Mouse (Mus musculus) forebrain, embryonic 14.5 days (tissue): ENCODE results near the gene Fxyd3. TPM values are rescaled to one million over a fixed set of nuclear protein-coding genes. Genes with fewer than 3 reads are reported as not detected.
A peak's percentile ranks its signal among the peaks of the same experiment; 100 is the strongest.

Source experiments
- ATAC-seq: fragments of 200-750 bp; cut with Nextera tagmentation; 2 replicates; pipeline ENCODE4 v1.8.0; 2017; ENCODE audit warnings: mild to moderate bottlenecking, moderate library complexity
- DNase-seq: peaks from one replicate; pipeline ENCODE4 v3.0.0-alpha.2; 2015; ENCODE audit warnings: low spot score
- H3K27ac ChIP-seq: fragments of 300-500 bp; sonication (generic); 2 replicates; pipeline ENCODE4 v1.5.1; 2014; ENCODE audit warnings: low read depth, mild to moderate bottlenecking, control low read depth, low read length, moderate library complexity
- H3K27me3 ChIP-seq: fragments of 300-500 bp; sonication (generic); replicated peaks from 2 replicates; pipeline ENCODE4 v1.6.1; 2014; ENCODE audit warnings: low read length, control low read depth, mixed read lengths; ENCODE audit not compliant: control insufficient read depth, insufficient read depth
- H3K36me3 ChIP-seq: fragments of 300-500 bp; sonication (generic); 2 replicates; pipeline ENCODE4 v1.6.1; 2014; ENCODE audit warnings: low read length, control low read depth; ENCODE audit not compliant: control insufficient read depth, insufficient read depth
- H3K4me1 ChIP-seq: fragments of 300-500 bp; sonication (generic); 2 replicates; pipeline ENCODE4 v1.6.1; 2014; ENCODE audit warnings: antibody characterized with exemption, low read length, control low read depth; ENCODE audit not compliant: control insufficient read depth, insufficient read depth
- H3K4me2 ChIP-seq: fragments of 300-500 bp; sonication (generic); 2 replicates; pipeline ENCODE4 v1.6.1; 2014; ENCODE audit warnings: mild to moderate bottlenecking, control low read depth, low read length
- H3K4me3 ChIP-seq: fragments of 300-500 bp; sonication (generic); 2 replicates; pipeline ENCODE4 v1.5.1; 2014; ENCODE audit warnings: low read depth, low read length, control low read depth
- H3K9ac ChIP-seq: fragments of 300-500 bp; sonication (generic); 2 replicates; pipeline ENCODE4 v1.6.1; 2014; ENCODE audit warnings: mild to moderate bottlenecking, low read length, control low read depth, moderate library complexity
- H3K9me3 ChIP-seq: fragments of 300-500 bp; sonication (generic); replicated peaks from 2 replicates; pipeline ENCODE4 v1.6.1; 2016; ENCODE audit warnings: low read length, control low read depth, mixed read lengths; ENCODE audit not compliant: control insufficient read depth
- WGBS: fragments of 180-500 bp; shearing (Covaris S2); extraction: QIAGEN DNeasy Blood & Tissue Kit; methylation state at CpG from one replicate; pipeline ENCODE4 v1.1.7; 2014; 5-methylcytosine and 5-hydroxymethylcytosine counted together
- polyA plus RNA-seq: library from polyadenylated mRNA; unstranded; fragments of >200 nt; fragmentation: Nextera tagmentation; extraction: Ambion mirVana; gene quantifications from 2 replicates; pipeline ENCODE4 v1.2.1, GENCODE M21; 2014

Gene Fxyd3
- polyA plus RNA-seq, 1 experiment from 2014 or later: not detected

DNA sequence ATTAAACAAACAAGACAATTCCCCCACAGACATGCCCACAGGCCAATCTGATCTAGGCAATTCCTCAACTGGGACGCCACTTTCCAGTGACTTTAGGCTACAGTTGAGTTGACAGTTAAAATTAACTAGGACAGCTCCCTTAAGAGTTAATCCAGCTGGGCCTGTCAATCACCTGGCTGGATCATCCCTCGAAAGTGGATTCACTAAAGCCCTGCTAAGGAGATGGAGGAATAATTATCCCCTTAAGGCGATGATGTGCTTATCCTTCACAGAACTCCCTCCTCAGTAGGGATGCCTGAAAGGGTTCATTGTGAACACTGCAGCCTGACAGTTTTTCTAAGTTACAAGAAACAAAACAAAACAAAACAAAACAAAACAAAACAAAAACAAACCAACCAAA lies 4.1 kb upstream of the Fxyd3 start:
- no peaks in the 10 kb centered on the region for H3K36me3 ChIP-seq
- no peak overlapping the region for H3K4me3 ChIP-seq
- WGBS: 36% methylated on average over 3 of the region's 3 CpGs
- H3K9me3 ChIP-seq: no peaks in the 10 kb centered on the region
- no peak overlapping the region for H3K9ac ChIP-seq
- H3K27ac ChIP-seq: no peak overlapping the region
- no peaks in the 10 kb centered on the region for H3K27me3 ChIP-seq
- DNase-seq (no peak), ATAC-seq (no peak)
- H3K4me1 ChIP-seq: no peaks in the 10 kb centered on the region
- no peak overlapping the region for H3K4me2 ChIP-seq

DNA sequence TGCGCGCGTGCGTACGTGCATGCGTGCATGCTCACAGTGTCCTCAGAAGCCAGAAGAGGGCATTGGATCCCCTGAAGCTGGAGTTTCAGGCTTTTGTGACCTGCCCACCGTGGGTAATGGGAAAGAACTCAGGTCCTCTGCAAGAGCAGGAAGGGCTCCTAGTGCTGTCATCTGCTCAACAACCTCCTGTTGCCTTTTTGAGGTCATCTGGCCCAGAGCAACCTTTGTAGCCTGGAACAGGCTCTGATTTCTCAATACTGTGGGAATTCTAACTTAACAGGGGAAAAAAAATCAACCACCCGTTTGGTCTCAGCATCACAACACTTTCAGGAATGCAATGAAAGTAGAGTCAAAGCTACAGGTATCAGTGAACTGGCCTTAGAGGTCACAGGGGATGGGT lies 3.2 kb upstream of the Fxyd3 start:
- 90% methylated on average over 8 of the region's 8 CpGs for WGBS
- DNase-seq (no peak), ATAC-seq (no peak)
- Histone ChIP-seq H3K4me1 (no peaks in the 10 kb centered on the region), H3K27ac (no peak overlapping the region), H3K4me3 (no peak overlapping the region), H3K4me2 (no peak overlapping the region), H3K27me3 (no peaks in the 10 kb centered on the region), H3K9ac (no peak overlapping the region), H3K36me3 (no peaks in the 10 kb centered on the region), H3K9me3 (no peaks in the 10 kb centered on the region)

DNA sequence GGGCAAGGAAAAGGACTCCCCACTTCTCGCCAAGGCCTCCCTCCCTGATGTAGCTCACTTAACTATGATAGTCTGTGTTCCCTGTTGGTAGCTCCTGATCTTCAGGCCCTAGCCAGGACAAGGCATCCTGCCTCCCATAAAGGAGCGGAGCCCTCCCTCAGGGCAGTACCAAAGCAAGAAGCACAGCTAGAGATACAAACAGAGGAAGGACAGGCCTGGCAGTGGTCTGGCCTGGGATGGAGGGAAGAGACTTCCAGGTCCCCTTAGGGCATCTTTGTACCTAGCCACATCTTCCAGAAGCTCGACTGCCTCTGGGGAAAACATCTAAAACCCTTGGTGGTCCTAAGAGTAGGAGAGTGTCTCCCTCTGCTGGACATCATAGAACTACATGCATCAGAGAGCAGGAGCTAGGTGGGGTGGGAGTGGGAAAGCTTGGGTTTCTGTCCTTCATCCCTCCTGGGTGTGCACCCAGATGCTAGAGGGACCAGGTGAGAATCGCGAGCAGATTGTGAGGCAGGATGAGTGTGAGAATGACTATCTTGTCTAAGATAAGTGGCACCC lies 1.5 kb upstream of the Fxyd3 start:
- H3K9me3 ChIP-seq: no peaks in the 10 kb centered on the region
- no peak overlapping the region for H3K9ac ChIP-seq
- no peaks in the 10 kb centered on the region for H3K27me3 ChIP-seq
- H3K4me1 ChIP-seq: no peaks in the 10 kb centered on the region
- WGBS: 57% methylated on average over 5 of the region's 5 CpGs
- H3K36me3 ChIP-seq: no peaks in the 10 kb centered on the region
- H3K27ac ChIP-seq: no peak overlapping the region
- peak; percentile 67 for DNase-seq
- H3K4me3 ChIP-seq: no peak overlapping the region
- H3K4me2 ChIP-seq: no peak overlapping the region
- peak; percentile 40; the same call in 1 of the 2 replicates for ATAC-seq

GRCm38 (mm10) chr7:31077470-31077869 lies 966 bp upstream of the Fxyd3 start:
- Histone ChIP-seq H3K9me3 (no peaks in the 10 kb centered on the region), H3K27me3 (no peaks in the 10 kb centered on the region), H3K4me2 (no peak overlapping the region), H3K4me1 (no peaks in the 10 kb centered on the region), H3K36me3 (no peaks in the 10 kb centered on the region), H3K27ac (no peak overlapping the region), H3K9ac (no peak overlapping the region), H3K4me3 (no peak overlapping the region)
- ATAC-seq (peak; percentile 15; the same call in 1 of the 2 replicates), DNase-seq (no peak)
- 44% methylated on average over 6 of the region's 6 CpGs for WGBS

- no peak for ATAC-seq
- DNase-seq: no peak
- H3K27ac ChIP-seq: no peak overlapping the region
These were observed 1.8 kb downstream of the Fxyd3 start for GRCm38 (mm10) chr7:31074713-31075069.

DNA sequence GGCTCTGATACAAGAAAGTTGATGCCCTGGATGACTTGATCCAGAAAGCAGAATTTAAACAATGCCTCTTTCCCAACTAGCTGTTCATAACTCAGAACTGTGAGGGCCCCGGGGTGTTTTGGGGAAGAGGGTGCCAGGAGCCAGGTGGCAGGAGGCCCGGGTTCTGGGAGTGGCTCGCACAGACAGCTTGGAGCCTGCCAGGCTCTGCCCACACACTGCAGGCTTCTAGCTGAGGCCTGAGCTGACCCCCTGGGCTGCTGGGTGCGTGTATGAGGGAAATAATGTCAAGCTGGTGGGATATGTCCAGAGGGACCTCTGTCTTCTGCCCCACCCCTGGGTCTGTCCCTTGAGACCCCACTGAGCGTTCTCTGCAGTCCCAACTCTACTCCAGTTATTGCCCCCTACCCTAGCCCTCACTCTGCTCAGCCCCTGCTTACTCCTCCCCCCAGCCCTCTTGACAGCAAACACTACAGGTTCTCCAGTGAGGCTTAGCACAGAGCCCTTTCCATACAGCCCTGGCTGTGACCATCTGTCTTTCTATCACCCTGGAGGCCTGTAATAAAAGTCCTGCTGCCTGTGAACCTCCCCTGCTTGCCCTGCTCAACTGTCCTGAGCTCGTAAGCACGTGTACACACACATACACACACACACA lies 2.3 kb downstream of the Fxyd3 start:
- H3K9me3 ChIP-seq: no peaks in the 10 kb centered on the region
- no peaks in the 10 kb centered on the region for H3K36me3 ChIP-seq
- no peak for ATAC-seq
- H3K9ac ChIP-seq: no peak overlapping the region
- H3K4me3 ChIP-seq: no peak overlapping the region
- WGBS: 69% methylated on average over 7 of the region's 7 CpGs
- H3K4me2 ChIP-seq: no peak overlapping the region
- DNase-seq: no peak
- H3K4me1 ChIP-seq: no peaks in the 10 kb centered on the region
- no peak overlapping the region for H3K27ac ChIP-seq
- no peaks in the 10 kb centered on the region for H3K27me3 ChIP-seq

More at GRCm38 (mm10) chr7:31074713-31075069, 1.8 kb downstream of the Fxyd3 start:
- H3K4me3 ChIP-seq: no peak overlapping the region
- 76% methylated on average over 5 of the region's 5 CpGs for WGBS
- H3K4me2 ChIP-seq: no peak overlapping the region
- no peaks in the 10 kb centered on the region for H3K9me3 ChIP-seq
- H3K9ac ChIP-seq: no peak overlapping the region
- no peaks in the 10 kb centered on the region for H3K27me3 ChIP-seq
- no peaks in the 10 kb centered on the region for H3K36me3 ChIP-seq
- no peaks in the 10 kb centered on the region for H3K4me1 ChIP-seq

DNA sequence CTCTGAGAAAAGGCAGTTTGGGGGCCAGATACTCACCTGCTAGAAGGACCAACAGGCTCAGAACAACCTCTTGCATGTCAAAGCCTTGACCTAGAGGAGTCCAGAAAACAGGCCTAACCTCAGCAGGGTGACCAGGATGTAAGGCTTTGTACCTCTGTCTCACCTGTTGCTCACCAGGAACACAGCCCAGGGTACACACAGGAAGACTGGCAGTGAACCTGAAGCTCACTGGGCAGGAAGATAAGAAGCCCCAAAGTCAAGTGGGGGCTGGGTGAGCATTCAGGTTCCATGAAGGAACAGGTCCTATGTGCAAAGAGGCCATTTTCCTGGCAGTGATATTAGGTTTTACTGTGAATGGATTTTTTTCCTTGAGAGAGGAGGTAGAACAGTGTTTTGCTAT lies 3.0 kb downstream of the Fxyd3 start:
- no peak overlapping the region for H3K4me3 ChIP-seq
- no peaks in the 10 kb centered on the region for H3K36me3 ChIP-seq
- no peaks in the 10 kb centered on the region for H3K4me1 ChIP-seq
- no peaks in the 10 kb centered on the region for H3K9me3 ChIP-seq
- no peak overlapping the region for H3K9ac ChIP-seq
- no peak for ATAC-seq
- no peak overlapping the region for H3K27ac ChIP-seq
- H3K4me2 ChIP-seq: no peak overlapping the region
- DNase-seq: no peak
- H3K27me3 ChIP-seq: no peaks in the 10 kb centered on the region

- Histone ChIP-seq H3K27me3 (no peaks in the 10 kb centered on the region), H3K9me3 (no peaks in the 10 kb centered on the region), H3K4me3 (no peak overlapping the region), H3K36me3 (no peaks in the 10 kb centered on the region), H3K27ac (no peak overlapping the region), H3K9ac (no peak overlapping the region), H3K4me2 (no peak overlapping the region), H3K4me1 (no peaks in the 10 kb centered on the region)
- WGBS: 60% methylated on average over 9 of the region's 9 CpGs
- DNase-seq (no peak), ATAC-seq (no peak)
These were observed 4.2 kb downstream of the Fxyd3 start for GRCm38 (mm10) chr7:31072326-31072725.

- ATAC-seq: no peak
- Histone ChIP-seq H3K27ac (no peak overlapping the region), H3K9ac (no peak overlapping the region), H3K36me3 (no peaks in the 10 kb centered on the region), H3K4me3 (no peak overlapping the region), H3K27me3 (no peaks in the 10 kb centered on the region), H3K4me2 (no peak overlapping the region), H3K9me3 (no peaks in the 10 kb centered on the region), H3K4me1 (no peaks in the 10 kb centered on the region)
- no peak for DNase-seq
- WGBS: 69% methylated on average over 6 of the region's 6 CpGs
These were observed 6.2 kb downstream of the Fxyd3 start for GRCm38 (mm10) chr7:31070324-31070723.
